Mouse (Mus musculus) MEL (cell line): ENCODE data around the gene Tspan13. TPM values are rescaled to one million over a fixed set of nuclear protein-coding genes. Genes with fewer than 3 reads are reported as not detected.

Source experiments
- DNase-seq: peaks from one replicate; pipeline ENCODE4 v3.0.0; 2011; ENCODE audit warnings: low read depth, low spot score
- H3K27ac ChIP-seq: 2 replicates; pipeline ENCODE4 v1.5.1; 2012; ENCODE audit warnings: low read depth, mild to moderate bottlenecking, control low read depth, low read length, moderate library complexity; ENCODE audit not compliant: control insufficient read depth
- H3K27me3 ChIP-seq, 2 experiments: fragments of 150-350 bp in 1 of 2; sonication (generic) in 1 of 2; 2 replicates each; pipeline ENCODE4 v1.6.1; 2012; ENCODE audit warnings: low read length in 2 of 2, mild to moderate bottlenecking in 2 of 2, improper control_type of control experiment in 1 of 2, moderate library complexity in 1 of 2; ENCODE audit not compliant: insufficient read depth in 2 of 2, control insufficient read depth in 1 of 2
- H3K36me3 ChIP-seq, 2 experiments: 2 replicates each; pipeline ENCODE4 v1.6.1; 2012 to 2014; ENCODE audit warnings: low read length in 2 of 2, improper control_type of control experiment in 1 of 2, inconsistent platforms in 1 of 2, mild to moderate bottlenecking in 1 of 2; ENCODE audit not compliant: insufficient read depth in 2 of 2, control insufficient read depth in 1 of 2
- H3K4me1 ChIP-seq, 2 experiments: fragments of 150-350 bp in 1 of 2; sonication (generic) in 1 of 2; 2 replicates each; pipeline ENCODE4 v1.6.1; 2012; ENCODE audit warnings: low read length in 2 of 2, improper control_type of control experiment in 1 of 2, mild to moderate bottlenecking in 1 of 2; ENCODE audit not compliant: insufficient read depth in 2 of 2, control insufficient read depth in 1 of 2
- H3K4me3 ChIP-seq, 2 experiments: fragments of 150-350 bp in 1 of 2; sonication (generic) in 1 of 2; 2 replicates each; pipeline ENCODE4 v1.5.1; 2012; ENCODE audit warnings: low read depth in 2 of 2, low read length in 2 of 2, mild to moderate bottlenecking in 2 of 2, moderate library complexity in 2 of 2, control low read depth in 1 of 2, improper control_type of control experiment in 1 of 2; ENCODE audit not compliant: control insufficient read depth in 1 of 2, insufficient read depth in 1 of 2
- H3K79me2 ChIP-seq: 2 replicates; pipeline ENCODE4 v1.6.1; 2012; ENCODE audit warnings: mild to moderate bottlenecking, low read length, moderate library complexity; ENCODE audit not compliant: control insufficient read depth, poor library complexity, insufficient read depth
- H3K9ac ChIP-seq: 2 replicates; pipeline ENCODE4 v1.6.1; 2012; ENCODE audit warnings: low read depth, mild to moderate bottlenecking, control low read depth, low read length, moderate library complexity; ENCODE audit not compliant: control insufficient read depth, poor library complexity, severe bottlenecking
- H3K9me3 ChIP-seq: fragments of 150-350 bp; sonication (generic); replicated peaks from 2 replicates; pipeline ENCODE4 v1.6.1; 2012; ENCODE audit warnings: mild to moderate bottlenecking, low read length, improper control_type of control experiment, moderate library complexity; ENCODE audit not compliant: insufficient read depth
- CHD1 ChIP-seq: IDR thresholded peaks from 2 replicates; pipeline ENCODE4 v1.6.1; 2012; ENCODE audit warnings: low read depth, mild to moderate bottlenecking, inconsistent platforms, low read length, improper control_type of control experiment
- CTCF ChIP-seq, 3 experiments: IDR thresholded peaks in 2 of 3; conservative IDR thresholded peaks in 1 of 3; 2 replicates each; pipeline ENCODE4 v1.5.1; 2011 to 2012; ENCODE audit warnings: low read length in 3 of 3, low read depth in 2 of 3, mild to moderate bottlenecking in 2 of 3, improper control_type of control experiment in 1 of 3, inconsistent platforms in 1 of 3, mixed read lengths in 1 of 3, moderate library complexity in 1 of 3; ENCODE audit not compliant: control insufficient read depth in 1 of 3, insufficient read depth in 1 of 3, poor library complexity in 1 of 3, severe bottlenecking in 1 of 3
- ETS1 ChIP-seq: IDR thresholded peaks from 2 replicates; pipeline ENCODE4 v1.6.1; 2012; ENCODE audit warnings: low read depth, mild to moderate bottlenecking, inconsistent platforms, low read length, improper control_type of control experiment, moderate library complexity
- GABPA ChIP-seq: IDR thresholded peaks from 2 replicates; pipeline ENCODE4 v1.6.1; 2012; ENCODE audit warnings: low read depth, mild to moderate bottlenecking, inconsistent platforms, low read length, improper control_type of control experiment, moderate library complexity
- JUND ChIP-seq: IDR thresholded peaks from 2 replicates; pipeline ENCODE4 v1.6.1; 2011; ENCODE audit warnings: low read depth, mild to moderate bottlenecking, improper control_type of control experiment, low read length
- MYB ChIP-seq: IDR thresholded peaks from 2 replicates; pipeline ENCODE4 v1.6.1; 2011; ENCODE audit warnings: mild to moderate bottlenecking, low read depth, low read length, improper control_type of control experiment
- MYC ChIP-seq: IDR thresholded peaks from 2 replicates; pipeline ENCODE4 v1.6.1; 2011; ENCODE audit warnings: low read depth, mild to moderate bottlenecking, low read length, improper control_type of control experiment, moderate library complexity
- NELFE ChIP-seq: IDR thresholded peaks from 2 replicates; pipeline ENCODE4 v1.6.1; 2011; ENCODE audit warnings: low read depth, low read length, improper control_type of control experiment
- POLR2A ChIP-seq, 2 experiments: IDR thresholded peaks; 2 replicates each; pipeline ENCODE4 v1.6.1; 2011 to 2012; ENCODE audit warnings: low read length in 2 of 2, mild to moderate bottlenecking in 2 of 2, control low read depth in 1 of 2, improper control_type of control experiment in 1 of 2, low read depth in 1 of 2, moderate library complexity in 1 of 2; ENCODE audit not compliant: control insufficient read depth in 1 of 2, insufficient read depth in 1 of 2, poor library complexity in 1 of 2
- POLR2AphosphoS2 ChIP-seq: IDR thresholded peaks from 2 replicates; pipeline ENCODE4 v1.6.1; 2011; ENCODE audit warnings: low read length, improper control_type of control experiment
- RAD21 ChIP-seq: IDR thresholded peaks from 2 replicates; pipeline ENCODE4 v1.6.1; 2011; ENCODE audit warnings: mild to moderate bottlenecking, low read depth, low read length, improper control_type of control experiment
- RCOR1 ChIP-seq: IDR thresholded peaks from 2 replicates; pipeline ENCODE4 v1.6.1; 2012; ENCODE audit warnings: low read depth, mild to moderate bottlenecking, inconsistent platforms, low read length, improper control_type of control experiment
- SMC3 ChIP-seq: IDR thresholded peaks from 2 replicates; pipeline ENCODE4 v1.6.1; 2011; ENCODE audit warnings: low read depth, low read length, improper control_type of control experiment
- TAL1 ChIP-seq: IDR thresholded peaks from 2 replicates; pipeline ENCODE4 v1.6.1; 2012; ENCODE audit warnings: mild to moderate bottlenecking, inconsistent platforms, low read length, moderate library complexity, mixed read lengths
- TCF12 ChIP-seq: IDR thresholded peaks from 2 replicates; pipeline ENCODE4 v1.6.1; 2014; ENCODE audit warnings: low read depth, mild to moderate bottlenecking, inconsistent platforms, low read length, improper control_type of control experiment, moderate library complexity
- UBTF ChIP-seq: IDR thresholded peaks from 2 replicates; pipeline ENCODE4 v1.6.1; 2012; ENCODE audit warnings: low read depth, mild to moderate bottlenecking, inconsistent platforms, low read length, improper control_type of control experiment, moderate library complexity, borderline replicate concordance; ENCODE audit not compliant: insufficient read depth
- USF1 ChIP-seq: IDR thresholded peaks from 2 replicates; pipeline ENCODE4 v1.6.1; 2014; ENCODE audit warnings: low read depth, mild to moderate bottlenecking, inconsistent platforms, low read length, improper control_type of control experiment, moderate library complexity
- ZC3H11A ChIP-seq: IDR thresholded peaks from 2 replicates; pipeline ENCODE4 v1.6.1; 2012; ENCODE audit warnings: low read depth, mild to moderate bottlenecking, inconsistent platforms, low read length, improper control_type of control experiment
- ZKSCAN1 ChIP-seq: IDR thresholded peaks from 2 replicates; pipeline ENCODE4 v1.6.1; 2012; ENCODE audit warnings: low read depth, mild to moderate bottlenecking, inconsistent platforms, low read length, improper control_type of control experiment, moderate library complexity
- ZNF384 ChIP-seq: IDR thresholded peaks from 2 replicates; pipeline ENCODE4 v1.6.1; 2012; ENCODE audit warnings: low read depth, mild to moderate bottlenecking, inconsistent platforms, low read length, improper control_type of control experiment
- polyA plus RNA-seq, 2 experiments: library from polyadenylated mRNA; stranded (reverse) in 1 of 2; unstranded in 1 of 2; fragments of >175 nt in 1 of 2; fragments of >200 nt in 1 of 2; gene quantifications; 2 replicates each; pipeline versions ENCODE4 v1.2.1 to v1.2.4; 2012; ENCODE audit warnings: low replicate concordance in 2 of 2, low read depth in 1 of 2; ENCODE audit not compliant: insufficient read length in 2 of 2, insufficient read depth in 1 of 2, missing spikeins in 1 of 2
- total RNA-seq: library from RNA; depleted of rRNA; stranded (reverse); fragments of 300-350 nt; gene quantifications from 2 replicates; pipeline ENCODE4 v1.2.3, GENCODE M21; 2012

The Tspan13 gene
- total and polyA plus RNA-seq, 3 experiments: 23.0 to 37.5 TPM; not detected in 1

- Histone ChIP-seq H3K4me3 (no peak overlapping the region), H3K4me1 (peaks cover 1% of the 10 kb centered on the region in 2 experiments)
- TF ChIP-seq USF1 (no peak), ZKSCAN1 (no peak), NELFE (no peak), TAL1 (no peak), RCOR1 (no peak), CTCF (IDR thresholded peaks at IDR 0.05 in 2 of 3, conservative IDR thresholded peaks at IDR 0.05 in 1 of 3; ENCODE audit: control insufficient read depth in 1 of 3, insufficient read depth in 1 of 3, low read depth in 2 of 3, low read length in 3 of 3, poor library complexity in 1 of 3, severe bottlenecking in 1 of 3) (no peak), JUND (no peak), GABPA (no peak), ZNF384 (no peak), SMC3 (no peak), MYB (no peak), UBTF (no peak), POLR2AphosphoS2 (no peak), ETS1 (no peak), MYC (no peak), RAD21 (no peak), POLR2A (IDR thresholded peaks at IDR 0.05; ENCODE audit: control insufficient read depth in 1 of 2, insufficient read depth in 1 of 2, low read depth in 1 of 2, low read length in 2 of 2, poor library complexity in 1 of 2) (no peak), TCF12 (no peak), CHD1 (no peak), ZC3H11A (no peak)
- TF ChIP-seq, all 39 proteins: peak for 0
- DNase-seq: no peak
- Histone ChIP-seq H3K27me3 (no peaks in the 10 kb centered on the region), H3K9ac (no peak overlapping the region), H3K36me3 (peaks cover 0 to 6% of the 10 kb centered on the region in 2 experiments; a peak in 2 of 4 replicates), H3K9me3 (no peaks in the 10 kb centered on the region), H3K79me2 (no peaks in the 10 kb centered on the region), H3K27ac (no peak overlapping the region)
These were observed 6.8 kb downstream of the Tspan13 start for GRCm38 (mm10) chr12:36035501-36035900.

GRCm38 (mm10) chr12:36032419-36032818, 9.9 kb downstream of the Tspan13 start:
- Histone ChIP-seq H3K79me2 (0 out of 2 replicates have a peak, but pooled peaks cover 1% of the 10 kb centered on the region), H3K9me3 (no peaks in the 10 kb centered on the region), H3K4me3 (no peak overlapping the region), H3K9ac (no peak overlapping the region), H3K36me3 (peaks cover 0 to 8% of the 10 kb centered on the region in 2 experiments; a peak in 2 of 4 replicates), H3K27me3 (no peaks in the 10 kb centered on the region), H3K27ac (no peak overlapping the region)
- no peak for TF ChIP-seq POLR2AphosphoS2
- no peak for TF ChIP-seq ZC3H11A
- TF ChIP-seq, all 39 proteins: peak for 0
- no peak for DNase-seq
- peaks cover 0 to 5% of the 10 kb centered on the region in 2 experiments; a peak in 1 of 4 replicates for H3K4me1 ChIP-seq
